Mouse (Mus musculus) forebrain, embryonic 12.5 days (tissue): Measurements from ENCODE around the gene Arf3. TPM values are rescaled to one million over a fixed set of nuclear protein-coding genes. Genes with fewer than 3 reads are reported as not detected.

ENCODE experiments used
- ATAC-seq: fragments of 200-750 bp; cut with Nextera tagmentation; 2 replicates; pipeline ENCODE4 v1.8.0; 2017; ENCODE audit warnings: moderate TSS enrichment; ENCODE audit not compliant: low FRiP score
- H3K27ac ChIP-seq: fragments of 300-500 bp; sonication (generic); 2 replicates; pipeline ENCODE4 v1.5.1; 2016; ENCODE audit warnings: mild to moderate bottlenecking
- H3K27me3 ChIP-seq: fragments of 300-500 bp; sonication (generic); 2 replicates; pipeline ENCODE4 v1.6.1; 2016; ENCODE audit warnings: mild to moderate bottlenecking
- H3K36me3 ChIP-seq: fragments of 300-500 bp; sonication (generic); replicated peaks from 2 replicates; pipeline ENCODE4 v1.6.1; 2016; ENCODE audit warnings: mild to moderate bottlenecking
- H3K4me1 ChIP-seq: fragments of 300-500 bp; sonication (generic); 2 replicates; pipeline ENCODE4 v1.6.1; 2016
- H3K4me2 ChIP-seq: fragments of 300-500 bp; sonication (generic); 2 replicates; pipeline ENCODE4 v1.6.1; 2016; ENCODE audit warnings: mild to moderate bottlenecking, moderate library complexity
- H3K4me3 ChIP-seq: fragments of 300-500 bp; sonication (generic); replicated peaks from 2 replicates; pipeline ENCODE4 v1.5.1; 2016; ENCODE audit warnings: mild to moderate bottlenecking
- H3K9ac ChIP-seq: fragments of 300-500 bp; sonication (generic); 2 replicates; pipeline ENCODE4 v1.6.1; 2016; ENCODE audit warnings: mild to moderate bottlenecking
- H3K9me3 ChIP-seq: fragments of 300-500 bp; sonication (generic); 2 replicates; pipeline ENCODE4 v1.6.1; 2016
- WGBS: fragments of 180-500 bp; shearing (Covaris S2); methylation state at CpG from one replicate; pipeline ENCODE4 v1.1.7; 2016; 5-methylcytosine and 5-hydroxymethylcytosine counted together
- polyA plus RNA-seq: library from polyadenylated mRNA; unstranded; fragments of >200 nt; fragmentation: Nextera tagmentation; extraction: Ambion mirVana; gene quantifications from 2 replicates; pipeline ENCODE4 v1.2.1, GENCODE M21; 2016

The Arf3 gene
- polyA plus RNA-seq, 1 experiment from 2014 or later = 58.3 TPM

GRCm38 (mm10) chr15:98799396-98799795, 36.4 kb upstream of the Arf3 start:
- WGBS = 8% methylated on average over 12 of the region's 12 CpGs
- no peaks in the 10 kb centered on the region for H3K9me3 ChIP-seq
- no peaks in the 10 kb centered on the region for H3K36me3 ChIP-seq
- H3K9ac ChIP-seq = no peak overlapping the region
- H3K4me1 ChIP-seq = peaks cover 39% of the 10 kb centered on the region
- H3K27ac ChIP-seq = no peak overlapping the region
- H3K4me2 ChIP-seq = no peak overlapping the region
- no peak for ATAC-seq
- H3K27me3 ChIP-seq = peaks cover 100% of the 10 kb centered on the region
- H3K4me3 ChIP-seq = no peak overlapping the region

DNA sequence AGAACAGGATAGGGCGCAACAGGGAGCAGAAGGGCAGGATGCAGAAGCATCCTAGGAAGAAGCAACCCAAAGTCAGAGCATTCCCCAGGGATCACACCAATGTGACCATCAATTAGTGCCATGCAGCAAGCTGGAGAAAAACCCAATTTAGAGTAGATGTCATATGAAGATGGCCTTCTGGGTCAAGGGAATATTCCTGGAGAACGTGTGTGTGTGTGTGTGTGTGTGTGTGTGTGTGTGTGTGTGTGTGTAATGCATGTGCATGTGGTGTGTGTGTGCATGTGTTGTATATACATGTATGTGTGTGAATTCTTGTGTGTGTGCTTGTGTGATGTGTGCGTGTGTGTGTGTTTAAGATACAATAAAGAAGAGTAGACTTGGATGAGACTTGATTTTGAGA, 35.9 kb upstream of the Arf3 start:
- H3K27ac ChIP-seq = no peak overlapping the region
- no peak for ATAC-seq
- H3K9ac ChIP-seq = no peak overlapping the region
- no peak overlapping the region for H3K4me3 ChIP-seq
- no peaks in the 10 kb centered on the region for H3K9me3 ChIP-seq
- WGBS = 34% methylated on average over 3 of the region's 3 CpGs
- H3K4me1 ChIP-seq = peaks cover 36% of the 10 kb centered on the region
- no peak overlapping the region for H3K4me2 ChIP-seq
- no peaks in the 10 kb centered on the region for H3K36me3 ChIP-seq
- peaks cover 100% of the 10 kb centered on the region for H3K27me3 ChIP-seq

GRCm38 (mm10) chr15:98797835-98798492, 35.0 kb upstream of the Arf3 start:
- Histone ChIP-seq H3K27ac (peak overlapping the region; percentile 21; the same call in 1 of the 2 replicates), H3K4me1 (peaks cover 36% of the 10 kb centered on the region), H3K4me3 (0 out of 2 replicates have a peak overlapping the region, but pooled peaks have one; percentile 0), H3K27me3 (peaks cover 100% of the 10 kb centered on the region), H3K4me2 (peak overlapping the region; percentile 29), H3K9me3 (no peaks in the 10 kb centered on the region), H3K36me3 (no peaks in the 10 kb centered on the region), H3K9ac (peak overlapping the region; percentile 30; the same call in 1 of the 2 replicates)
- WGBS = 1% methylated on average over 28 of the region's 28 CpGs
- ATAC-seq = peak; percentile 88

DNA sequence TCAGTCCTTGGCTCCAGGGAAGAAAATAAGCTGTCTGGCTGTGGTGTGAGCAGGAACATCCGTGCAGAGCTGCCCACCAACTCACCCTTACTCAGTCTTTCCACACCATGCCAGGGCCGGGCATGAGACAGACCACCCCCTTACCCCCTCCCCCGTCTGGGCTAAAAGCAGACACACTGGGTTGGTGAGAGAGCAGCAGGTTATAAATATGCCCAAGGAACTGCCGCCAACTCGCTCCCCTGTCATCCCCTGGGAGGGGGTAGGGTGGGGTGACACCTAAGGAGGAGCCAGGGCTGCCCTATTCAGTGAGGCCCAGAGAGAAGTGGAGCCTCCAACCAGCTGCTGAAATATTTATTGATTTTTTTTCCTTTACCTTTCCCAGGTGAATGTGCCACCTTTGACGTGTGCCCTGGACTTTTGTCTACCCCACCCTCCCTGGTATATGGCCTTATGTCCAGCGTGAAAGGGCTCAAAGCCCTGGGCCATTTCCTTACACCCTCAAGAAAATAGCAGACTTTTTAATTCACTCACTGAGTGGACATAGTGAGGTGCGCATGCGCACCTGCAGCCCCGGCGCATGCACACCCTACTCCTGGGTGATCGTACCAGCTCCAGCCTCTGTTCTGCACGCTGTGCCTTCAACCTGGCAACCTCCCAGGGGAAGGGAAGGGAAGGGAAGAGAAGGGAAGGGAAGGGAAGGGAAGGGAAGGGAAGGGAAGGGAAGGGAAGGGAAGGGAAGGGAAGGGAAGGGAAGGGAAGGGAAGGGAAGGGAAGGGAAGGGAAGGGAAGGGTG, 34.0 kb upstream of the Arf3 start:
- ATAC-seq = no peak
- Histone ChIP-seq H3K4me3 (no peak overlapping the region), H3K27me3 (peaks cover 100% of the 10 kb centered on the region), H3K27ac (0 out of 2 replicates have a peak overlapping the region, but pooled peaks have one; percentile 21), H3K9me3 (no peaks in the 10 kb centered on the region), H3K36me3 (no peaks in the 10 kb centered on the region), H3K4me2 (no peak overlapping the region), H3K9ac (no peak overlapping the region; the same call in 1 of the 2 replicates), H3K4me1 (peaks cover 43% of the 10 kb centered on the region)
- 3% methylated on average over 13 of the region's 13 CpGs for WGBS

DNA sequence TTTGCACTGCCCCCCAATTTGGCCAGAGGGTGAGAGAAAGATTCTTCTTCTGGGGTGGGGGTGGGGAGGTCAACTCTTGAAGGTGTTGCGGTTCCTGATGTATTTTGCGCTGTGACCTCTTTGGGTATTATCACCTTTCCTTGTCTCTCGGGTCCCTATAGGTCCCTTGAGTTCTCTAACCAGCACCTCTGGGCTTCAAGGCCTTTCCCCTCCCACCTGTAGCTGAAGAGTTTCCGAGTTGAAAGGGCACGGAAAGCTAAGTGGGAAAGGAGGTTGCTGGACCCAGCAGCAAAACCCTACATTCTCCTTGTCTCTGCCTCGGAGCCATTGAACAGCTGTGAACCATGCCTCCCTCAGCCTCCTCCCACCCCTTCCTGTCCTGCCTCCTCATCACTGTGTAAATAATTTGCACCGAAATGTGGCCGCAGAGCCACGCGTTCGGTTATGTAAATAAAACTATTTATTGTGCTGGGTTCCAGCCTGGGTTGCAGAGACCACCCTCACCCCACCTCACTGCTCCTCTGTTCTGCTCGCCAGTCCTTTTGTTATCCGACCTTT, 30.2 kb upstream of the Arf3 start:
- Histone ChIP-seq H3K9me3 (no peaks in the 10 kb centered on the region), H3K27me3 (peaks cover 100% of the 10 kb centered on the region), H3K9ac (no peak overlapping the region), H3K4me1 (peaks cover 58% of the 10 kb centered on the region), H3K27ac (no peak overlapping the region), H3K4me2 (no peak overlapping the region), H3K4me3 (no peak overlapping the region), H3K36me3 (no peaks in the 10 kb centered on the region)
- 4% methylated on average over 13 of the region's 13 CpGs for WGBS
- no peak for ATAC-seq

GRCm38 (mm10) chr15:98792233-98793020, 29.4 kb upstream of the Arf3 start:
- Histone ChIP-seq H3K9me3 (no peaks in the 10 kb centered on the region), H3K9ac (no peak overlapping the region), H3K27ac (no peak overlapping the region), H3K4me1 (peaks cover 50% of the 10 kb centered on the region), H3K27me3 (peaks cover 100% of the 10 kb centered on the region), H3K4me2 (peak overlapping the region; percentile 35), H3K4me3 (peak overlapping the region; percentile 24), H3K36me3 (no peaks in the 10 kb centered on the region)
- 1% methylated on average over 75 of the region's 75 CpGs for WGBS
- ATAC-seq = no peak

DNA sequence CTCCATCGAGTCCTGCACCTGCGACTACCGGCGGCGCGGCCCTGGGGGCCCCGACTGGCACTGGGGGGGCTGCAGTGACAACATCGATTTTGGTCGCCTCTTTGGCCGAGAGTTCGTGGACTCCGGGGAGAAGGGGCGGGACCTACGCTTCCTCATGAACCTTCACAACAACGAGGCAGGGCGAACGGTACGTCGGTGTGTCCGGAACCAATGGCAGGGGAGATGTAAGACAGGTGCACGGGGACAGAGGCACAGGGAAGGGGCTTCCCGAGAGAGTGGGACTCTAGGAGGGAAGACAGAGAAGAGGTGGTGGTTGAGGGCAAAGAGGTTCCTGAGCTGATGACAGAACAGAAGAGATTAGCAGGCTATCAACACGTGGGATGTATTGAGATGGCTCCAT, 28.8 kb upstream of the Arf3 start:
- Histone ChIP-seq H3K9me3 (no peaks in the 10 kb centered on the region), H3K4me3 (peak overlapping the region; percentile 16; the same call in 1 of the 2 replicates), H3K36me3 (no peaks in the 10 kb centered on the region), H3K4me2 (no peak overlapping the region), H3K9ac (no peak overlapping the region), H3K27ac (no peak overlapping the region), H3K4me1 (peaks cover 44% of the 10 kb centered on the region), H3K27me3 (peaks cover 100% of the 10 kb centered on the region)
- no peak for ATAC-seq
- under 1% methylated on average over 23 of the region's 23 CpGs for WGBS

DNA sequence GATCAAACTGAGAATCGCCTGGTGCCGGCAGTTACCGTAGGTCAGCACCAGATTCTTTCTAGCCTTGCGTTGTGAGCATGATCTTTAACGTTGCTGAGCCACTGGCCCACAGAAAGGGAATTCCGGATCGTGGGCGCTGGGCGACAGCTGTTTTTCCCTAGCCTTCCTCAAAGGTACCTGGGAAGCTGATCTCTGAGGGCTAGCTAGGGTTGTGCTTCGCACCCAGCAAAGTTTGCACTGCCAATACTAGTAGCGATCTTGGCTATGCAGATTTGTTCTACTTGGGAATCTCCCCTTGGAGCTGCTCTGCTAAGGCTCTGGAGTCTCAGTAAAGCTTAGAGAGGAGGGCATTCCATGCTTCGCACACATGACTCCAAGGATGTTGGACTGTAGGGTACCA, 28.2 kb upstream of the Arf3 start:
- Histone ChIP-seq H3K36me3 (no peaks in the 10 kb centered on the region), H3K9me3 (no peaks in the 10 kb centered on the region), H3K27me3 (peaks cover 100% of the 10 kb centered on the region), H3K9ac (no peak overlapping the region), H3K27ac (no peak overlapping the region), H3K4me2 (peak overlapping the region; percentile 6; the same call in 1 of the 2 replicates), H3K4me3 (peak overlapping the region; percentile 16; the same call in 1 of the 2 replicates), H3K4me1 (peaks cover 38% of the 10 kb centered on the region)
- under 1% methylated on average over 12 of the region's 12 CpGs for WGBS
- no peak for ATAC-seq

DNA sequence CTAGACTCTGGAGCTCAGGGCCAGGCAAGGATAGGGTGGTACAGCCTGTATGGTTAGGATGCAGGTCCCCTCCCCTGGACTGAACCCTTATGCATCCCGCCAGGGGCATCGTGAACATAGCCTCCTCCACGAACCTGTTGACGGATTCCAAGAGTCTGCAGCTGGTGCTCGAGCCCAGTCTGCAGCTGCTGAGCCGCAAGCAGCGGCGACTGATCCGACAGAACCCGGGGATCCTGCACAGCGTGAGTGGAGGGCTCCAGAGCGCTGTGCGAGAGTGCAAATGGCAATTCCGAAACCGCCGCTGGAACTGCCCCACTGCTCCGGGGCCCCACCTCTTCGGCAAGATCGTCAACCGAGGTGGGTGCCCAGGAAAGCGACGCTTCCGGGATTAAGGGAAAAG, 27.7 kb upstream of the Arf3 start:
- no peak overlapping the region for H3K9ac ChIP-seq

DNA sequence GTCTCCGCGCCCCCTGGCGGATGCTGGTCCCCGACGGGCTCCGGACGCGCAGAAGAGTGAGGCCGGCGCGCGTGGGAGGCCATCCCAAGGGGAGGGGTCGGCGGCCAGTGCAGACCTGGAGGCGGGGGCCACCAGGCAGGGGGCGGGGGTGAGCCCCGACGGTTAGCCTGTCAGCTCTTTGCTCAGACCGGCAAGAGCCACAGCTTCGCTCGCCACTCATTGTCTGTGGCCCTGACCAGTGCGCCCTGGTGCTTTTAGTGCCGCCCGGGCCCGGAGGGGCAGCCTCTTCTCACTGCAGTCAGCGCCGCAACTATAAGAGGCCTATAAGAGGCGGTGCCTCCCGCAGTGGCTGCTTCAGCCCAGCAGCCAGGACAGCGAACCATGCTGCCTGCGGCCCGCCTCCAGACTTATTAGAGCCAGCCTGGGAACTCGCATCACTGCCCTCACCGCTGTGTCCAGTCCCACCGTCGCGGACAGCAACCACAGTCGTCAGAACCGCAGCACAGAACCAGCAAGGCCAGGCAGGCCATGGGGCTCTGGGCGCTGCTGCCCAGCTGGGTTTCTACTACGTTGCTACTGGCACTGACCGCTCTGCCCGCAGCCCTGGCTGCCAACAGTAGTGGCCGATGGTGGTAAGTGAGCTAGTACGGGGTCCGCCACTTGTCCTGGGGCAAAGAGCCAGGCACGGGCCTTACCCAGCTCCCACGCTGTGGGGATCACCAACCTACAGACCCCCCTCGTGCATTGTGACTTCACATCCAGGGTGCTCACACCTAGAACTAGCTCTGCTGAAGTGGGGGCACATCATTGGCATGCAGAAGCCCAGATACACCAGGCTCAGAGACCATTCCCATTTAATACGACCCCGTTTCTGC, 26.9 kb upstream of the Arf3 start, which contains the start of gene Wnt1:
TSS of gene Wnt1 (plus strand) at position 197 of the 875 bp plus-strand sequence.
- no peak within 1 kb of the TSS for H3K27ac ChIP-seq
- peak within 1 kb of the TSS; percentile 19; the same call in 1 of the 2 replicates for H3K4me2 ChIP-seq
- ATAC-seq = 0 out of 2 replicates have a peak, but pooled peaks have one; percentile 41
- peaks cover 100% of the 10 kb centered on the region for H3K27me3 ChIP-seq
- no peak within 1 kb of the TSS for H3K9ac ChIP-seq
- H3K9me3 ChIP-seq = 0 out of 2 replicates have a peak, but pooled peaks cover 5% of the 10 kb centered on the region
- peaks cover 37% of the 10 kb centered on the region for H3K4me1 ChIP-seq
- peak within 1 kb of the TSS; percentile 16; the same call in 1 of the 2 replicates for H3K4me3 ChIP-seq
- 2% methylated on average over 51 of the region's 51 CpGs for WGBS
- no peaks in the 10 kb centered on the region for H3K36me3 ChIP-seq

More for the DNA sequence above, 27.7 kb upstream of the Arf3 start:
- Histone ChIP-seq H3K27ac (no peak overlapping the region), H3K4me1 (peaks cover 37% of the 10 kb centered on the region), H3K4me3 (peak overlapping the region; percentile 16), H3K27me3 (peaks cover 100% of the 10 kb centered on the region), H3K4me2 (peak overlapping the region; percentile 6; the same call in 1 of the 2 replicates), H3K9me3 (0 out of 2 replicates have a peak, but pooled peaks cover 2% of the 10 kb centered on the region), H3K36me3 (no peaks in the 10 kb centered on the region)
- no peak for ATAC-seq
- WGBS = 0% methylated on average over 23 of the region's 23 CpGs
